Mouse (Mus musculus): Measurements from ENCODE around the gene Eya3. TPM values are rescaled to one million over a fixed set of nuclear protein-coding genes. Genes with fewer than 3 reads are reported as not detected.
"Not testable (repeated sequence)": the region's sequence is repeated elsewhere in the genome, so short reads cannot be mapped to it uniquely, and the experiment has no call there.

The Eya3 gene
- polyA plus RNA-seq (2012), result 0.38 and 0.65 TPM in 2 replicates

DNA sequence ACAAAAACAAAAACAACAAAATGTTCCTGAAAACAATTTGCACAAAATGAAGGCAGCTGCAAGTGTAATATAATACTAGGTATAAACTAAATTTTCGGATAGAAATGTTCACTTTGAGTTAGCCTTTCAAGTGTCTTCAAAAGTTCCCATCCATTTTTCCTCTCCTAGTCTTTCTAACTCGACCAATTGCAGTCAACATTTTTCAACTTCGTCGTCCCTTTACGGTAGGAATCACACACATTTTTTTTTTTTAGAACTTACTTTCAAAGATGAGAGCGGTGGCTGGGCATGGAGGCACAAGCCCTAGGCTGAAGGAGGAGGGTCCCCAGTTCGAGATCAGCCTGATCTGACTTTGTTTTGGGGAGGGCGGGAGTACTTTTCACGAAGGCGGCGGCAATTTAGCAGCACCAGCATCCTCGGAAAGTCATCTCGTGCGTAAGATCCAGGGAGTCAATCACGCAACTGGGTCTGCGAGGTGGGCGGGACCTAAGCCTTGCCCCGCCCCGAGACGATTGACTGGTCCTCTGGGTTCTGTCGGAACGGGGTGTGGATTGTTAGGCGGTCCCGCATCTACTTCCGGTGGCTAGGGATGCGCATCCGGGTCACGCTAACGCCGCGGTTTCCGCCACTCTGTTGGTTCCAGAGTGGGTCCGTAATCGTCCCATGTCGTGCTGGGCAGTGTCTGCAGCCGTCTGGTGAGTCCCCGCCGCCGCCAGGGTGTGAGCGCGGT is at the start of gene Eya3:
Gene Eya3, plus strand, starts transcription at position 527 of the 730 bp plus-strand sequence.
- H3K27me3 ChIP-seq (ENCODE audit: control insufficient read depth), result no peaks in the 10 kb centered on the region
- H3K4me3 ChIP-seq (replicated peaks), result peak within 1 kb of the TSS; percentile 100
- peaks cover 29% of the 10 kb centered on the region for H3K36me3 ChIP-seq (ENCODE audit: control insufficient read depth)
- H3K9me3 ChIP-seq (ENCODE audit: control insufficient read depth, low read length), result no peaks in the 10 kb centered on the region
- H3K4me1 ChIP-seq (ENCODE audit: control insufficient read depth), result peaks cover 28% of the 10 kb centered on the region
- TF ChIP-seq TAL1 (IDR thresholded peaks at IDR 0.05; ENCODE audit: low read length), result no peak

DNA sequence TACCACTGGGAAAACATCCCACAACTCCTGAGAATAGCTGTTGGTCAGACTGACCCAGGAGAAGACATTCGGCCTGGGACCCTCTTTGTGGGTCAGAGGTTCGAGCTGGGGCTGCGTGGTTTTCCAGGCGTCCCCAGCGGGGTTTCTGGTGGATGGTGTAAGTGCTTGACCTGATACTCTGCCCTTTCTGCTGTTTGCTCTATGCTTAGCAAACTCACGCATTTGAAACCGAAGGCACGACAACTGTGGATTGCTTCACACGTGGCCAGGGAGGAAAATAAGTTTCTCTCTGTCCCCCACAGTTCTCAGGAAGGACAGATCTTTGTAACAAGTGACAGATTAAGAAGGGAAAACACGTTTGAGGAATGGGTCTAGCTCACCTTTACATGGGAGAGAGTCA is 48.1 kb upstream of the Eya3 start:
- Histone ChIP-seq H3K36me3 (ENCODE audit: control insufficient read depth) (no peaks in the 10 kb centered on the region), H3K9me3 (ENCODE audit: control insufficient read depth, low read length) (no peaks in the 10 kb centered on the region), H3K4me3 (replicated peaks) (no peak overlapping the region), H3K4me1 (ENCODE audit: control insufficient read depth) (no peaks in the 10 kb centered on the region), H3K27me3 (ENCODE audit: control insufficient read depth) (no peaks in the 10 kb centered on the region)
- no peak for TF ChIP-seq GATA1 (IDR thresholded peaks at IDR 0.05; ENCODE audit: low read length)
- no peak for TF ChIP-seq TAL1 (IDR thresholded peaks at IDR 0.05; ENCODE audit: low read length)

DNA sequence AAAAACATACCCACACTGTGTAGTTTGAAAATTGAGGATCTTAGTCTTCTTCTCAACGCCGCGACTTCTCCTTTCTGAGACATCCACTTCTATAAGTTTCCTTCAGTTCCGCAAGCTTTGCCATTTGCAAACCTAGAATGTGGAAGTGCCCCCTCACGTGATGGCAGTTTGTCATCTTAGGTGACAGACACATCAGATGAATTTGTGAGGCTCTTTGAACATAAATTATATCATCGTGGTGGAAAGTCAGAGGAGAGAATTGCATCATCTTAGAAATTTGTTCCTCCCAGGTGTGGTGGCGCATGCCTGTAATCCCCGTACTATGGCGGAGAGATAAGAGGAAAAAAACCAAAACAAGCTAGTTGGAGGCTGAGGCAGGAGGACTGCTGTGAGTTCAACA is 45.8 kb upstream of the Eya3 start:
- Histone ChIP-seq H3K27me3 (ENCODE audit: control insufficient read depth) (peaks cover 7% of the 10 kb centered on the region), H3K36me3 (ENCODE audit: control insufficient read depth) (no peaks in the 10 kb centered on the region), H3K9me3 (ENCODE audit: control insufficient read depth, low read length) (no peaks in the 10 kb centered on the region), H3K4me3 (replicated peaks) (no peak overlapping the region), H3K4me1 (ENCODE audit: control insufficient read depth) (peaks cover 2% of the 10 kb centered on the region)
- TF ChIP-seq GATA1 (IDR thresholded peaks at IDR 0.05; ENCODE audit: low read length) (no peak), TAL1 (IDR thresholded peaks at IDR 0.05; ENCODE audit: low read length) (no peak)

DNA sequence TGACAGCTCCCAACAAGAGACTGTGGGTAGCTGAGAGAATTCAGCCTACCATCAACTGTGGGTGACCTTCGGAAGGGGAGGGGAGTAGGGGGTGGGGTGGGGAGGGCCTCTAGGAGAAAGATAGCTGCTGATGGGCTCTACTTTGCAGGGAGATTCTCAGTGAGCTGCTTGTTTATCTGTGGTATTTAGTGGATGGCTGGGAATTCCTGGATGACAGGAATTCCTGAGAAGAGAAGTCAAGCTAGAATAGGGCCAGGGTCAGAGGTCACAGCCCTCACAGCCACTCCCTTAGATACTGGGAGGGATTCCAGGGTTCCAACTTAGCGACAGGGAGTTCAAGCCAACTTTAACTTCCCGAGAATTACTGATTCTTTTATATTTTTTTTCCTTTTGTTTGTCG is 44.6 kb upstream of the Eya3 start:
- Histone ChIP-seq H3K4me1 (ENCODE audit: control insufficient read depth) (peaks cover 2% of the 10 kb centered on the region), H3K27me3 (ENCODE audit: control insufficient read depth) (peaks cover 7% of the 10 kb centered on the region), H3K36me3 (ENCODE audit: control insufficient read depth) (no peaks in the 10 kb centered on the region), H3K4me3 (replicated peaks) (no peak overlapping the region), H3K9me3 (ENCODE audit: control insufficient read depth, low read length) (0 out of 2 replicates have a peak, but pooled peaks cover 2% of the 10 kb centered on the region)
- TF ChIP-seq TAL1 (IDR thresholded peaks at IDR 0.05; ENCODE audit: low read length) (no peak), GATA1 (IDR thresholded peaks at IDR 0.05; ENCODE audit: low read length) (no peak)

DNA sequence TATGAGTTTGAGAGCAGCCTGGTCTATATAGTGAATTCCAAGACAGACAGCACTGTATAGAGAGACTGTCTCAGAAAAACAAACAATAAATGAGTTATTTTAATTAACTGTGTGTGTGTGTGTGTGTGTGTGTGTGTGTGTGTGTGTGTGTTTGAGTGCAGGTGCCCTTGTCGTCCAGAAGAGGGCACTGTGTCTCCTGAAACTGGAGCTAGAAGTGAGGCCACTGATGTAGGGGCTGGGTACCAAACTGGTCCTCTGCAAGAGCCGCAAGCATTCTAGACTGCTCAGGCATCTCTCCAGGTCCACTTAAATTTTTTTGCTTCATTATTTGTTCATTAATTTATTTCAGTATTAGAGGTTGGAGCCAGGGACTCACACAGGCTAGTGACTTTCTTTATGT is 39.9 kb upstream of the Eya3 start:
- H3K4me3 ChIP-seq (replicated peaks), result no peak overlapping the region
- peaks cover 2% of the 10 kb centered on the region for H3K4me1 ChIP-seq (ENCODE audit: control insufficient read depth)
- H3K9me3 ChIP-seq (ENCODE audit: control insufficient read depth, low read length), result 0 out of 2 replicates have a peak, but pooled peaks cover 4% of the 10 kb centered on the region
- TF ChIP-seq TAL1 (IDR thresholded peaks at IDR 0.05; ENCODE audit: low read length) (no peak), GATA1 (IDR thresholded peaks at IDR 0.05; ENCODE audit: low read length) (no peak)
- H3K36me3 ChIP-seq (ENCODE audit: control insufficient read depth), result no peaks in the 10 kb centered on the region
- peaks cover 7% of the 10 kb centered on the region for H3K27me3 ChIP-seq (ENCODE audit: control insufficient read depth)

DNA sequence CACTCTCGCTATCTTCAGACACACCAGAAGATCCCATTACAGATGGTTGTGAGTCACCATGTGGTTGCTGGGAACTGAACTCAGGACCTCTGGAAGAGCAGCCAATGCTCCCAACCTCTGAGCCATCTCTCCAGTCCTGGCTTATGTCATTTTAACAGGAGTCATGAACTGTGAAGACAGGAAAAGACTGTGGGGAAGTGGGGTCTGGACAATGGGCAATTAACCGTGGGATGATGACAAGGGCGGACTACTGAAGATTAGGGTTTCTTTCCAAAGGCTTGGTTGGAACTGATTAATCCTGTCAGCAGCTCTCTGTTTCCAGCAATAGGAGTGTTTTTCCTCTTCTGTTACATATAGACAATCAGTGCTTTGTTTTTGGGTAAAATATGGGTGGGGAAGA is 39.0 kb upstream of the Eya3 start:
- TF ChIP-seq GATA1 (IDR thresholded peaks at IDR 0.05; ENCODE audit: low read length), result no peak
- 0 out of 2 replicates have a peak, but pooled peaks cover 4% of the 10 kb centered on the region for H3K9me3 ChIP-seq (ENCODE audit: control insufficient read depth, low read length)
- H3K36me3 ChIP-seq (ENCODE audit: control insufficient read depth), result no peaks in the 10 kb centered on the region
- H3K4me3 ChIP-seq (replicated peaks), result no peak overlapping the region
- H3K4me1 ChIP-seq (ENCODE audit: control insufficient read depth), result peaks cover 2% of the 10 kb centered on the region
- H3K27me3 ChIP-seq (ENCODE audit: control insufficient read depth), result peaks cover 7% of the 10 kb centered on the region

DNA sequence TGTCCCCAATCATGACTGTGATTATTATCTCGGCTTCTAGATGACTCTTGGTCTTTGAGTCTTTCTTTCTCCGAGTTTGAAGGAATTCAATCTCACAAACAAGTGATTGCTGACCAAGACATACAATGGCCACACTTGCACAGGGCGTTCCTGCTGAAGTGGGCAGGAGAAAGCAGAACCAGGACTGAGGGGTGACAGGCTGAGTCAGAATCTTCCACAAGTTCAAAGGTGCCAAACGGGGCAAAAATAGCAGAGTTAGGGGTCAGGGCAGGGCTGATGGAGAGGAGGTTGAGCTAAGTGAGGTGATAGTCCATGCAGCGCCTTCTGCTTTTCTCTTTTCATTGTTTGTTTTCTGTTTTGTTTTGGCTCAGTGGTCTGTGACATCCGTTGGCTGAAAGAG is 38.3 kb upstream of the Eya3 start:
- Histone ChIP-seq H3K36me3 (ENCODE audit: control insufficient read depth) (no peaks in the 10 kb centered on the region), H3K4me3 (replicated peaks) (no peak overlapping the region), H3K4me1 (ENCODE audit: control insufficient read depth) (peaks cover 2% of the 10 kb centered on the region), H3K9me3 (ENCODE audit: control insufficient read depth, low read length) (0 out of 2 replicates have a peak, but pooled peaks cover 4% of the 10 kb centered on the region), H3K27me3 (ENCODE audit: control insufficient read depth) (peaks cover 7% of the 10 kb centered on the region)
- TF ChIP-seq TAL1 (IDR thresholded peaks at IDR 0.05; ENCODE audit: low read length), result no peak
- no peak for TF ChIP-seq GATA1 (IDR thresholded peaks at IDR 0.05; ENCODE audit: low read length)

DNA sequence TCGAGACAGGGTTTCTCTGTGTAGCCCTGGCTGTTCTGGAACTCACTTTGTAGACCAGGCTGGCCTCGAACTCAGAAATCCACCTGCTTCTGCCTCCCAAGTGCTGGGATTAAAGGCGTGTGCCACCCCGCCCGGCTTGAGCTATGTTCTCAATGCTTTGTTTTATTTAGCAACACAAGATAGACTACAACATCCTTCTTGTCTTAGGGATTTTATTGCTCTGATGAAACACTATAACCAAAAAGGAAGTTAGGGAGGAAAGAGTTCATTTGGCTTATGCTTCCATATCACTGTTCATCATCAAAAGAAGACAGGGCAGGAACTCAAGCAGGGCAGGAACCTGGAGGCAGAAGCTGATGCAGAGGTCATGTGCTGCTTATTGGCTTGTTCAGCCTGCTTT is 37.5 kb upstream of the Eya3 start:
- H3K27me3 ChIP-seq (ENCODE audit: control insufficient read depth); H3K9me3 ChIP-seq (ENCODE audit: control insufficient read depth, low read length); H3K4me3 ChIP-seq (replicated peaks); H3K36me3 ChIP-seq (ENCODE audit: control insufficient read depth); H3K4me1 ChIP-seq (ENCODE audit: control insufficient read depth): not testable (repeated sequence)

DNA sequence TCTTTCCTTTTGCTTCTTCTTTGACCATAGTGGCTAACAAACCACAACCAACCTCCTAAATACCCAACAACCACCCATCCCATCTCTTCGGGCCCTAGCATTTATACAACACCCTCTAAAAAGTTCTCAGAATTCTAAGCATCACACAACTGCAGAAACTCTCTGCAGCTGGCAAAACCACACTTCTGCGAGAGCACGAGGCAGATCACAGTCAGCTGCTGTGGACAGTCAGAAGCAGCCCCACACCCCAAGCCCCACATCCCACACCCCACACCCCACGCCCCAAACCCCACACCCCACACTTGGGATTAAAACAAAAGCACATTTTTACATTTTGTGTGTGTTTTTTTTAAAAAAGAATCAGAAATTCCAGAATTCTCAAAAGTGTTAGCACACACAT is 35.3 kb upstream of the Eya3 start:
- Histone ChIP-seq H3K9me3 (ENCODE audit: control insufficient read depth, low read length) (0 out of 2 replicates have a peak, but pooled peaks cover 4% of the 10 kb centered on the region), H3K4me3 (replicated peaks) (no peak overlapping the region)
- TF ChIP-seq GATA1 (IDR thresholded peaks at IDR 0.05; ENCODE audit: low read length), result no peak
- no peak for TF ChIP-seq TAL1 (IDR thresholded peaks at IDR 0.05; ENCODE audit: low read length)

DNA sequence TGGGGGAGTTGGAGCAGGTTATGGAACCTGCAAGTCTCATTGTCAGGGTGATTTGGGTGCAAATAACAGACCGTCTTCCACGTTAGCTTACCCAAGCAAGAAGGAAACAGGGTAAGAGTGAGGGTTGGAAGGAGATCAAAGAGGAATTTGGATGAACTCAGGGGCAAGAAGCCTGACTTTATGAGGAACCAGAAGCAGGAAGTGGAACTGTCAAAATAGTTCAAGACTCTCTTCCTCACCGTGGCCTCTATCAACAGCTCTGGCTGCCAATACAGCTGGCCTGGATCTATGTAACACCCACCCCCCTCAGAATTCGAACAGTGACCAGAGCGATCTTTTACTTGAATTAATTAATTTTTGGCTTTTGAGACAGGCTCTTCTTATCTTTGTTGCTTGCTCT is 33.0 kb upstream of the Eya3 start:
- no peaks in the 10 kb centered on the region for H3K36me3 ChIP-seq (ENCODE audit: control insufficient read depth)
- no peaks in the 10 kb centered on the region for H3K9me3 ChIP-seq (ENCODE audit: control insufficient read depth, low read length)
- no peaks in the 10 kb centered on the region for H3K4me1 ChIP-seq (ENCODE audit: control insufficient read depth)
- H3K27me3 ChIP-seq (ENCODE audit: control insufficient read depth), result no peaks in the 10 kb centered on the region; the same call in 1 of the 2 replicates
- TF ChIP-seq GATA1 (IDR thresholded peaks at IDR 0.05; ENCODE audit: low read length) (no peak), TAL1 (IDR thresholded peaks at IDR 0.05; ENCODE audit: low read length) (no peak)
- H3K4me3 ChIP-seq (replicated peaks), result no peak overlapping the region

More for the DNA sequence above, 35.3 kb upstream of the Eya3 start:
- H3K27me3 ChIP-seq (ENCODE audit: control insufficient read depth), result no peaks in the 10 kb centered on the region
- no peaks in the 10 kb centered on the region for H3K4me1 ChIP-seq (ENCODE audit: control insufficient read depth)
- no peaks in the 10 kb centered on the region for H3K36me3 ChIP-seq (ENCODE audit: control insufficient read depth)

Measured in erythroblast, embryonic 14.5 days (primary cell).